Mouse (Mus musculus): Measurements from ENCODE around the gene 3110021N24Rik. TPM values are rescaled to one million over a fixed set of nuclear protein-coding genes. Genes with fewer than 3 reads are reported as not detected.
"Not testable (repeated sequence)": the region's sequence is repeated elsewhere in the genome, so short reads cannot be mapped to it uniquely, and the experiment has no call there.

Gene 3110021N24Rik
- polyA plus RNA-seq (2017; shearing (Covaris generic)) = not detected

DNA sequence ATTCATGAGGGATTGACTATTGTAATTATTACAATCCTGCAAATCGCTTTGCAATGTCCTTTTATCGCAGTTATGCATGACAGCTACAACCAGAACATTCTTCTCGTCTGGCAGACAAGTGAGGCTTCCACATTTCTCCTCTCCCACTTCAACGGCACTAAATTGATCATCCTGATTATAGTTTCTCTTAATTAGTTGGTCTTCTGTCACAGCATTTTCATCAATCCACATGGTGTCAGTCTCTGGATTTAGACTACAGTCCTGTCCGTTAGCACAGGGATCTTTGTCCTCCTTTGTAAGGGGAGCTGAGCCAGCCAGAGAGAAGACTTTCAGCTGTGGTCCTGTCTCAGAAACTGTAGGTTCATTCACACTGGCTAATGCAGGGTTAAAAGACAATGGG, at the start of gene 3110021N24Rik:
3110021N24Rik (plus strand) TSS at position 301 of the 400 bp plus-strand sequence.
- no peak for ATAC-seq

DNA sequence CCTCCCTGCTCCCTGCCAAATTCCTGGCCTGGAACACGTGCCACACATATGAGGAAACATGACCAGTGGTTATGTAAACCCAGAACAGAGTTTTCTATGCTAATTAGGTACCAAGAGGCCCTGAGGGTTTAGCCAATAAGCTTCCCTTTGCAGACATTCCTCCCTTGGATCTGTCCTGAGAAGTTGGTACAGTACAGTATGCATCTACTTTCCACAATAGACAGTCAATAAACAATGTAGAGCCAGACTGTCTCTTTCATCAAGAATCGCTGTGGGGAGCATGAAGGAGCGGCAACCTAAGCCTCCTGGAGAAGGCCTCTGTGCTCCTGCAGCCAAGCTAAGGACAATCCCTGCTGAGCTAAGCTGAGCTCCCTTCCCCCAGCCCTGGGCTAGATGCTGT, 33.3 kb upstream of the 3110021N24Rik start:
- ATAC-seq = no peak

DNA sequence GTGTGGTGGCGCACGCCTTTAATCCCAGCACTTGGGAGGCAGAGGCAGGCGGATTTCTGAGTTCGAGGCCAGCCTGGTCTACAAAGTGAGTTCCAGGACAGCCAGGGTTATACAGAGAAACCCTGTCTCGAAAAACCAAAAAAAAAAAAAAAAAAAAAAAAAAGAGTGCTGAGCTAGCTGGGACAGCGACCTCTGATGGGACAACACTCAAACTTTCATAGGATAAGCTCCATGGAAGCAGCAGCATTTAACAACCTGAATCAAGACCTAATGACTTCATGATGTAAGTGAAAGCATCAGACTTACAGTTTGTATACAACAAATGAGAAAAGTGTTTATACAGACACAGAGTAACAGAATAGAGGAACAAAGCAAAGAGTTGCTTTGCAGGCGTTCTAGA, 32.4 kb upstream of the 3110021N24Rik start:
- not testable (repeated sequence) for ATAC-seq

DNA sequence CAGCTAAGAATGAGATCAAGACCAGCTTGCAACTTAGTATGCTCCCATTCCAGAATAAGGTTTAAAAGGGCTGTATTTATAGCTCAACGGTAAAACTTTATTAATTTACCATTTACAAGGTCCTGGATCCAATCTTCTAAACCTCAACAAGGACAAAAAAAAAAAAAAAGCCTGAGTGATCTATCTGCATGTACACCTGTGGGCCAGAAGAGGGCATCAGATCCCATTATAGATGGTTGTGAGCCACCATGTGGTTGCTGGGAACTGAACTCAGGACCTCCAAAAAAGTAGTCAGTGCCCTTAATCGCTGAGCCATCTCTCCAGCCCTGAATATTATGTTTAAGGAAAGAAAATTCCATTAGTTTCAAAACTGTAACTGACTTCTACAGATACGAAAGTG, 29.0 kb upstream of the 3110021N24Rik start:
- ATAC-seq = no peak

DNA sequence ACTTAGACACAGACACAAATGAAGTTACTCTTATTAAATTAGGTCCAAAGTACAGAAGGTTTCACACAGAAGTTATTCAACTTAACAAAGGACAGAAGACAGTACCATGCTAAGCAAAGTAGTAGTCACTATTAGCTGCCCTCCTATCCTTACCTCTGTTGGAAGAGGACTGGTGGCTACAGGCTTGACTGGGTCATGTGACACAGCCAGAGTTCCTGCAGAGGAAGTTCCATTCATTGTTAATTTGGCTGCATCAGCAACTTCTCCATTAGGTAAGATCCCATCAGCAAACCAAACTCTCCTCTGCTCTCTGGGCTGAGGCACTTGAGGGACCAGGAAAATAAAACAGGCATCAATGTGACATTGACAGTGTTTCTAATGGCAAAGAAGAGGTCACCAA, 28.0 kb upstream of the 3110021N24Rik start:
- no peak for ATAC-seq

DNA sequence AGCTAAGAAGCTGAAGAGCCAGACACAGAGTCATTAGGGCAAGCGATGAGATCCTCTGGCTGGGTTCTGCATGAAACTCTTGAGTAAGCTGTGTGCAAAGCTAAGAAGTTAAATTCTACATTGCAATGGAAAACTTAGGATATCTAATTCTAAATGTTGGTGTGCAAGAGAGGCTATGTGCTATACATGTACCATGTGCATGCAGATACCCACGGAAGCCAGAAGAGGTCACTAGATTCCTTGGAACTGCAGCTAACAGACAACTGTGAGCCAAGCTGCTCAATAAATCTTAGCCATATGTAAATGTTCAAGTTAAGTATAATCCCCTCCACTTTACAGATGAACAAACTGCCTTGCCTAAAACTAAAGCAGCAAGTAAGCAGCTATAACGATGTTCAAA, 22.5 kb upstream of the 3110021N24Rik start:
- no peak for ATAC-seq

DNA sequence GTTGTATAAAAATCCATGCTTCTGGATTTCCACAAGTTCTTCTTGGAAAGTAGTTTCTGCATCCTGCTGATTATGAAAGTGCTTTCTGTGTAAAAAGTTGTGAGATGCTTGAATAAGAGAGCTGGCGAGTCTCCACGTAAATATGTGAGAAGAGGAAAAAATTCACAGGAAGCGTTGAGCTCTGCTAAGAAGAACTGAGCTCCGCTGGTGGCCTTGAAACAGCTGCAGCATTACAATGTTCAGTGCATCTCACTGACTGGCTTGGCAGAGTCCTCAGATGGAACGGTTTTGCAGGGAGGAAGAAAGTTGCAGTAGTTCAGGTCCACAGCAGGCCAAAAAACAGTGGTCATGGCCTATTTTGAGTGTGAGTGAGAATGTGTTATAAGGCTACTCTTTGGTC, 11.2 kb upstream of the 3110021N24Rik start:
- no peak for ATAC-seq

DNA sequence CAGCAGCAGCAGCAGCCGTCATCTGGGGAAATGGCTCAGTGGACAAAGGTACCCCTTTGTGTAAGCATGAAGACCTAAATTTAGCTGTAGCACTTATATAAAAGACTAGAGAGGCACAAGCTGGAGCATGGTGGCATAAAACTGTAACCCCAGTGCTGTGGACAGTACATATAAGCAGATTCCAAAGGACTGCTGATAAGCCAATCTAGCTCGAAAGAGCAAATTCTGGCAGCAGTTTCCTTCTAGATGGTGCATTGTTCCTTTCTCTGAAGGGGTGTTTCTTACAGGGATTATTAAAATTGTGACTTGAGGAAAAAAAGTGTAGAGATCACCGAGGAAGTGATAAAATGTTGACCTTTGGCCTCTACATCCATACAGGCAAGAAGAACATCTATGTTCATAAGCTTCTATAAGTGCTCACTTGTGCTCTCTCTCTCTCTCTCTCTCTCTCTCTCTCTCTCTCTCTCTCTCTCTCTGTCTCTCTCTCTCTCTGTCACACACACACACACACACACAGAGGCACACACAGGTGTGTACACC, 1.9 kb downstream of the 3110021N24Rik start:
- ATAC-seq = no peak

DNA sequence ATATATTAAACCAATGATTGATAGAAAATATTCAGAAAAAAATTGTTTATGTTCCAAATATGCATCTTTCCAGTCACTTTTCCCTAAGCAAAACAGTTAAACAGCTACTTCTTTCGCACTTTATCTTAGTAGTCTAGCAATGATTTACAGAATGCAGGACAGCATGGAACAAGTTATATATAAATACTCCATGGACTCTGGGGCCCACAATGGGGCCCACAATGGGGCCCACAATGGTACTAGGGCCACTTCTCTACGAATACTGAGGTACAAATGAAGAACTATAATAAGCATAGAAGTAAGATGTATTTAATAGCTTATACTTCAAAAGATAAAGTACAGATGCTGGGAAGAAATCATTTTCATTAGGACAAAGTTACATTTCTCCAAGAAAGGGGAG, 4.7 kb downstream of the 3110021N24Rik start:
- no peak for ATAC-seq

DNA sequence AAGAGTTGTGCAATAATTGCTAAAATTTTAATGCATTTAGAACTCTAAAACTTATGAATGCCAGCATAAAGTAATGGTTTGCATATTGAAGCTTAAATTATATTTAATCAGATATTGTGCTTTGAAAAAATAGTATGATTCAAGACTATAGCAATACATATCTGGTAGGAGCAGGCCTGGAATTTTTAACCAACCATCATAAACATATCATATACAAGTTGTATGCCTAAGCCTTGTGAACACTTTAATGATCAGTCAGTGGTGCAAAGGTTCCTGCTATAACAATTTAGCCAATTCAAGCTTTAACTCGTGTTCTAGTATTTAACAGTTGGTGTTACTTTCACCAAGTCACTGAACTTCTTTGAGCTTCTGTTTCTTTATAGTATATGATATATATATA, 11.0 kb downstream of the 3110021N24Rik start:
- no peak for ATAC-seq

DNA sequence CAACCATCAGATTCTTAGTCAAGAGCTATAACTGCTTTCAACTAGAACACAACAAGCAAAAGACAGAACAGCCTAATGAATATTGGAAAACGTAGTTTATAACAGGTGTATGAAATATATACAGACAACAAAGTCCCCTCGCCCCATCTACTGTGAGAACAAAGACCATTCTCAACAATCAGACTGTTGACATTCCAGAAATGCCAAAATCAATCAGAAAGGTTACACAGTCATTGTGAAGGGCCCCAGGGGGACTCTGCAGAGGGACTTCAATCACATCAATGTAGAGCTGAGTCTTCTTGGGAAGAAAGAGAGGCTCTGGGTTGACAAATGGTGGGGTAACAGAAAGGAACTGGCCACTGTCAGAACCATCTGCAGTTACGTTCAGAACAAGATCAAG, 12.1 kb downstream of the 3110021N24Rik start:
- ATAC-seq = no peak

DNA sequence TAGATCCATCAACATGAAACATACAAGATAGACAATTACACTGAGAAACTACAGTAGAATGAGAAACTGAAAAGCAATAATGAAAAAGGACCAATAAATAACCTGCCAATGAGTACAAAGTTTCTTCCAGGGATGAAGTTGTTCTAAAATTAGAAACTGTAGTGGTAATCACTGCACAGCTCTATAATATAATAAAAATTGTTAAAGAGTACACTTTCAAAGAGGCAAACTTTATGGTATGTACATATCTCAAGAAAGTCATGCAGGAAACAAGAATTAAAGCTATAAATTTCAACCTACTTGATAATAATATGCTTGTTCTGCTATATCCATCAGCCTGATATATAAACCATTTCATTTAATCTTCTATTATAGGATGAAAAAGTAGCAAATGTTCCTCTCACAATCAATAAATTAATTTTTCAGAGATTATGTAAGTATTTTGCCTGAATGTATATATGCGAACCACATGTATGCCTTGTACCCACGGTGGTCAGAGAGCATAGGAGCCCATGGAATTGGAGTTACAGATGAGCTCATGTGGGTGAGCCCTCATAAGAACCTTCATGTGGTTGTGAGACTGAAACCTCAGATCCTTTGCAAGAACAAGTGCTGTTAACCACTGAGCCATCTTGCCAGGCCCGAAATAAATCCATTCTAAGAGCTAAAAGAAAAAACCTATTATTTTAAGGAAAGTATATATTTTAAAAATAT, 26.9 kb downstream of the 3110021N24Rik start:
- no peak for ATAC-seq

DNA sequence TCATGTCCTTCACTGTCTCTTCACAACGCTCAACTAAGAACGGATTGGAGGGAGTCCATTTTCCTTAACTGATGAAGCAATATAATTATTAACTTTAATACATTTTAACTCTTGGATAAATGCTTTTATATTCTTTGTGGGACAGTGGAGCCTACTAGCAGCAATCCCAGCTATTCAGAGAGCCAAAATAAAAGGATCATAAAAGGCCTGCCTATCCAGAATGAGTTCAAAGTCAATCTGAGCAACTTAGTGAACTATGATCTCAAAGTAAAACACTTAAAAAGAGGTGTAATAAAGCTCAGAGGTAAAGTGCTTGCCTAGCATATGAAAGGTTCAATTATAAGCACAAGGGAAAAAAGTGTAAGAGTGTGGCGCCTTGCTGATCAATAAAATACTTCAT, 40.1 kb downstream of the 3110021N24Rik start:
- no peak for ATAC-seq

DNA sequence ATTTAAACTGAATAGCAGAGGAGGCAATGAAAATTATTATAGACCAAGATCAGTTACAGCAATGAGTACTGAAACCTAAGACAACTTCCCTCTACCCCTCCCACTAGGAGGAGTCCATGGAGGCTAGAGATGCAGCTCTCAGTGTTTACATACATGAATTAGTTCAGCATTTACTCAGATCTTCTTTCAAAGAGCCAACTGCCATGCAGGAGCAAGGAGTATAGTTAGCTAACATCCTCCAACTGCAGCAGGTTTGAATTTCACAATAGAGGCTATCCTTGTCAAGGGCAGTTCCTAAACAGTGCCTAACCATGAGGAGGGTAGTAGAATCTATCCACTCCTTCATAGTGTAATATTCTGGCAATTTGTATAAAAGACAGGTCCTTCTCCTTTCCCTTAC, 49.1 kb downstream of the 3110021N24Rik start:
- ATAC-seq = no peak

DNA sequence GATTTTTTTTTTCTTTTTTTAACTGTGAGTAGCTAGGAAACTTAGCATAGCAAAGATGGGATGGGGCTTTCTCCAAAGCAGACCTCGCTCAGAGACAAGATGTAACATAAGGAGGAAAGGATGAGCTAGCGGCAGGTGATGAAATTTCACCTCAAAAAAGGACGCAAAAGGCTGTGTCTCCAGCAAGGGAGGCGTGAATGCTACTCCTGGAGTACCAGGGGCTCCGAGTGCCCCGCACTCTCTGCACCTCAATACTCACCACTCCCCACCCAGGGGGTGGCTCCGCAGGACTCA, 60.3 kb downstream of the 3110021N24Rik start:
- no peak for ATAC-seq

DNA sequence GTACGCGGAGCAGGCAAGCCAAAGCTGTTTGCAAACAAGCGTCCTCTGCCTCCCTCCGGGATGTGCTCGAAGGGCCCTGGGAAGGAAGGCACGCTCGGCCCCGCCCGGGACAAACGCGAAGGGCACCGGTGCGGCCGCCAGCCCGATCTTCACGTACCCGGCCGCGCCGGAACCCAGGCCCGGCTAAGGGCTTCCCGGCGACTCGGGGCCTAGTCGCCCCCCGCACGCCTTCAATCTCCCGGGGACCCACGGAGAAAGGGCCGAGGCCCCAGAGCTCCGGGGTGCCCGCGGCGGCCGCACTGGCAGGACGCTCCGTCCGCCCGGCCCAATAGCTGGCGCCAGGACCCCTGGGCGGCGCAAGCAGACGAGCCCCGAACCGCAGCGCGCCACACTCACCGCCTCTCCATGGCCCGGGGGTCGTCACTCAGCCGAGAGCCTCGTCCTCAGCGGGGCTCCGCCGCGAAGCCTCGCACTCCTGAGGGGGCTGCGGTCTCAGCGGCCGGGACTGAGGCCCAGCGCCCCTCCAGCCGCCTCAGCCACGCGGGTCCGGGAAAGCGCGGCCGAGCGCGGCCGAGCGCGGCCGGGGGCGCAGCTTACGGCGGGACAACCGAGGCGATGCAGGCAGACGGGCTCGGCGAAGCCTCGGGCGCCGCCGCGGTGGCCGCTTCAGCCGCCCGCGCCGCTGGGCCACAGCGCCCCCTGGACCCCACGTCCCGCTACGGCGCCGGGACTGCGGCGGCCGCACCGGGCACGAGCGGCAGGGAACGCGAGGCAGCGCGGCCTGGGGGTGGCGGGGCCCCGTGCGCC, 60.8 kb downstream of the 3110021N24Rik start, which contains the start of gene Zfyve9:
Zfyve9 (minus strand) TSS at position 742 of the 807 bp plus-strand sequence.
- peak; percentile 80 for ATAC-seq

DNA sequence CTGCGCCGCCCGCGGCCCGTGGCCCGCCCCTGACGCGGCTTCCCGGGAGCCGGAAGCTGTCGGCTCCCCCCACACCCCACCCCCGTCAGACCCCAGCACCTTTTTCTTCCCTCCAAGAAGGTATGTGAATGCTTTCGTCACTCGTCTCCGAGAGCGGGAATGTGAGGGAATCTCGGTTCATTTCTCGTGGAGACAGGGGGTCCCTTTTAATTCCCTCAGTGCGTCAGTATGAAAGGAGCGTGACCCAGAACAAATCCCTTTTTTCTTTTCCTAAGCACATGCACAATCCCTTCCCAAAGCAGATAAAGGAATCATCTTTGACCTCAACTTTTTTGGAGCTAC, 61.4 kb downstream of the 3110021N24Rik start:
- ATAC-seq = no peak

DNA sequence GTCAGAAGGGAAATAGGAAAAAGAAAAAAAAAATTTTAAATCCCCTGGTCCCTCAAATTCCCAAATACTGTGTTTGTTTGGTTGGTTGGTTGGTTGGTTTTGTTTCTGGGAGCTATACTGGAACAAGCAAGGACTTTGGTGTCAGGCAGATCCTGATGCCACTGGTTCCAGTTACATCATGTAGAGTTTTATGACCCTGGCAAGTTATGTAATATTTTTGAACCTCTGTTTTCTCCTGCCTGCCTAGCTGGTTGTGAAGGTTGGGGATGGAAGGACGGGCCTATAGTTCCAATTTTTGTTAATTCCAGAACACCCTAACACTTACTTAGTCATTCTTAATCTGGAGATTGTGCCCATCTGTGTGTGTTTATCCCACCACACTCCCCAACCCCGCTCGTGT, 62.1 kb downstream of the 3110021N24Rik start:
- ATAC-seq = no peak

DNA sequence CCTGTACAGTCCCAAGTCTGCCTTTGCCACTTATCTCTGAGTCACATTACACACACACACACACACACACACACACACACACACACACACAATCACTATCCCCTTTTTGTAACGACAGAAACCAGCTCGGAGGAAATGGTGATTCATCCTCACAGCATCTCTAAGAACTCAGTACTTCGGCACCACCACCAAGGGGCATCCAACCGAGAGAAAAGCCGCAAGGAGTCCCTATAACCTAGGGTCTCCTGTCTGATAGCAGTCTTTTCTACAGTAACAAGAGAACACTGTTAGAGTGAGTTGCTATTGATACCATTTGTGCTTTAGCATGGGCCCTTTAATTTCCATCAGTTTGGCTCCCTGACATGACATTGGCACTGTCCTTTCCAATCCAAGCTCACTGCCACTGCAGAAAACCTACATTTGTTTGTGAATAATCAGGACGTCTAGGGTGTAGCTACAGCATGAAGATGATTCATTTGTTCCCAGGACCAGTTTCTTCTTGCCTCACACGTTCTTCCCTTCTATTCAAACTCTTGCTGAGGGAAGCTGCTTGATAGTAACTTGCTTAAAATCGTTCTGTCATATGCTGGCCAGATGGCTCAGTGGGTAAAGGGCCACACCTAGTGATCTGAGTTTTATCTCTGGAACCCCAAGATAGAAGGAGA, 63.1 kb downstream of the 3110021N24Rik start:
- ATAC-seq = no peak

DNA sequence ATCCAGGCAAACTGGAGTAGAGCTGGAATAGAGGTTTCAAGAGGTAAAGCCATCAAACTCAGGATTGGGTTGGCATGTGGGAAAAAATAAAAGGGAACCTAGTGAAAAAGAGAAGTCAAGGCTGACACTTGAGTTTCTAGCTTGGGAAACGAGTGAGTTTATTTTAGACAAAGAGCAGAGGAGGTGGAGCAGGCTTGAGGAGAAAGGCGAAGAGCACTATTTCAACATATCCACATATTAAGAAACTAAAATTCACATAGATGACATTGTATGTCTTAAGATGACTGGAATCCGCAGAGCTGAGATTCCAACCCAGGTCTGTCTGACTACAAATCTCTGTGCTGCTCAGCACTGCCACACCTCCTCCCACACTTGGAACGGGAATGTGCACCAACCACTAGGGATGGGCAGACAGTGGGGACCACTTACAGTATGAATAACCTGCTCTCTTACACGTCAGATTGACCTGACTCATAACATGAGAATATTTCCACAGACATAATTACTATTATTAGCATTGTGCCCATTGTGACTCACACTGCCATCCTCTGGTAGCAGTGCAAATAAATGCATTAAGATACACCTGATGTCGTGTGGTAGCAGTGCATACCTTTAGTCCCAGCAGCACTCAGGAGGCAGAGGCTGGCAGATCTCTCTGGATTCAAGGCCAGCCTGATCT, 69.9 kb downstream of the 3110021N24Rik start:
- no peak for ATAC-seq

DNA sequence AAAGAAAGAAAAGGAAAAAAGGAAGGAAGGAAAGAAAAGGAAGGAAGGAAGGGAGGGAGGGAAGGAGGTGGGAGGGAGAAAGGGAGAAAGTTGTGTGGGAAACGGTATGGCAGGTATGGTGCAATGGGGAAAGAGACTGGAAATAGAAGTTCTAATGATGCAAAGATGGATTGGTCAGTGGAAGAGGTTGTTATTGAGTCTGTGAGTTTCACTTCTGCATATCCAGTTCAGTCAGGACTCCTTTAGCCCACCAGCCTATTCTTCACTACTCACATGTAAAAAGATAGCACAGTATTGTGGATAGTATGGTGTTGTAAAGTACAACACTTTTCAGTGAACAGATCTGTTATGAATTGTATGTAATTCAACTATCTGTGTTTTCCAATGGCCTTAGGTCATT, 71.1 kb downstream of the 3110021N24Rik start:
- ATAC-seq = no peak

DNA sequence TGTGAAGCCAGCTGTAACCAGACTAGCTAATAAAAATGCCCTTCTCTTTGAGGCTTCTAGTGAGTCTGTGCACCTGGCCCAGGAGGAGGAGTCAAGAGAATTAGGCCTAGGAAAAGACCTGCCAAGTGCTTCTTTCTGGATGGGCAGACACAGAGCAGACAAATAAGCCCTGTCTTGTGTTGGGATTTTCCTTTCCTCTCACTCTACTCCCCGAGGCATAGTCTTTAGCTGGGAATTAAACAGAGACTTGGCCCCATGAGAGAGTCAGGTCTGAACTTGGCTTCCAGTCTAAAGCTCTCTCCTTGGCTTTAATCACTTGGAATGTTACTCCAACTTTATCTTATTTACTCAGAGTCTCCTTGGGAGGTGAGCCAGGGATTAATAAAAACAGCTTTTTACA, 74.5 kb downstream of the 3110021N24Rik start:
- no peak for ATAC-seq

DNA sequence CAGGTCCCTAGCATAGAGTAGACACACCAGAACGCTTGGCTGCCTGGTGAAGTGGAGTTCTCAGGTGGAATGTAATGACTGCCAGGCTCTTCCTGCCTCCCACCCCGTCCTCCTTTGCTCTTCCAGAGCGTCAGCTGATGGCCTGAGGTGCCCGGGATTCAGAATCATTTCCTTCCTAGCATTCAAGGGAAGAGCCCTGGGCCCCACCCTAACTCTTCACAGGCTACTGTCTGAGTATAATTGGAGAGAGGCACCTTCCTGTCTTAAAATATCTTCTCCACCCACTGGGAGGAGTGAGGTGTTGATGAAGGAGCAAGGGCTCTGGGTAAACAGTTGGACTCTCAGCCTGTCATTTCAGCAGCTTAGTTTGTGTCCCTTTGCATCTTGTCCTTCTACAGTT, 77.3 kb downstream of the 3110021N24Rik start:
- no peak for ATAC-seq
